Mouse (Mus musculus) ZHBTc4 (cell line): ENCODE results near the gene Arg2.
"Not testable (repeated sequence)": the region's sequence is repeated elsewhere in the genome, so short reads cannot be mapped to it uniquely, and the experiment has no call there.

Experiments used
- DNase-seq: peaks from one replicate; pipeline ENCODE4 v3.0.0-alpha.2; 2011; ENCODE audit warnings: low read depth, low spot score

Arg2 gene

GRCm38 (mm10) chr12:79171269-79171995, 40.9 kb downstream of the Arg2 start:
- peak; percentile 10 for DNase-seq

DNA sequence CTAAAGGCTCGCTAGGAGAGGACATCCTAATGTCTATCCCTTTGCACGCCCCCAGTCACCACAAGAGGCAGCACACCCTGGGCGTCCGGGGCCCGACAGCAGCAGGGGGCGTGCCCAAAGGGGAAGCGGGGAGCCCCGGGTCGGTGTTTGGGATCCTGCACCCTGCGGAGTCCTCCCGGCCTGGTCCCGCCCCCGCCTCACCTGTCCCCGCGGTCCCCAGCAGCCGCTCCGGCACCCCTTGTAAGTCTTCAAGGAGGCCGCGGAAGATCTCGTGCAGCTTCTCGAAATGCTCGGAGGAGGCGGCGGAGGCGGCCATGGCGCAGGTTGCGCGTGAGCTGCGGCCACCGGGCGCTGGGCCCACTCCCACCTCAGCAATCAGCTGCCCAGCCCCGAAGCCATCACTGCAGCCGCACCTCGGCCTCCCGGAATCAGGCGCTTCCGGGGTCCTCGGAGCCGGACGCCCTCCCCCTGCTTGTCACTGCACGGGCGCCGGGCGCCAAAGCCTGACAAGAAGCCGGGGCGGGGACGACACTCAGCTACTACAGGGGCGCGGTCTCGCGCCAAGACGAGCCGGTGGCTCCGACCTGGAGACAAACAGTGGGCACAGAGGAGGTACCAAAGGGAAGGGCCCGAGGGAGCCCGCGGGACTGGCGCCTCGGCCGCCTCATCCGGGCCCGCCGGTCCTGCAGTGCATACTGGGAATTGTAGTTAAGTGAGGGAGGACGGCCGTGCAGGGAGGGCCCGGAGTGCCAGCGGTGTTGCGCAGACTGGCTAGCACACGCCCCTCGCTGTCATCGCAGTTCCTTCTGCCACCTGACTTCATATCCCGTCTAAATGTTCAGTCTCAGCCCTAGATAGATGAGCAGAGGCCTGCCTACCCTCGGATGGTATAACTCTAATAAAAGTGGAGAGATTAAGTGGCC, 41.7 kb downstream of the Arg2 start, which contains the start of gene Vti1b:
Gene Vti1b (minus strand): TSS at position 649 of the 923 bp plus-strand sequence.
- peak; percentile 93 for DNase-seq

GRCm38 (mm10) chr12:79173721-79174120, 43.1 kb downstream of the Arg2 start:
- DNase-seq: no peak

DNA sequence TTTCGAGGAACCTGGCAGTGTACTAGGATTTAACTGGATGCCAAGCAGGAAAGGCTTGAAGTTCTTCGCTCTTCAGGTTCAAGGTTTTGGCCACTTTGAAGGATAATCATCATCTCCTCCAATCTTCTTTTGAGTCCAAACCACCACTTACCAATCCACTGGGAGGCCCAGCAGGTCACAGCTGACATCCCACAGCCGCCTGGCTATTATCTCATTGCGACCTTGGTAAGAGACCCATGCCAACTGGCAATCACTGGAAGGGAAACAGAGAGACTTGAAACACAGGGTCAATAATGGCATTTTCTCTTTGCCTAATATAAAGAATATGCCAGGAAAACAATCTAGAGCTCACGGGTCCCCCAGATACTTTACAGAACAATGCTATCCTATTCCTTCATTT, 45.4 kb downstream of the Arg2 start:
- DNase-seq: no peak

DNA sequence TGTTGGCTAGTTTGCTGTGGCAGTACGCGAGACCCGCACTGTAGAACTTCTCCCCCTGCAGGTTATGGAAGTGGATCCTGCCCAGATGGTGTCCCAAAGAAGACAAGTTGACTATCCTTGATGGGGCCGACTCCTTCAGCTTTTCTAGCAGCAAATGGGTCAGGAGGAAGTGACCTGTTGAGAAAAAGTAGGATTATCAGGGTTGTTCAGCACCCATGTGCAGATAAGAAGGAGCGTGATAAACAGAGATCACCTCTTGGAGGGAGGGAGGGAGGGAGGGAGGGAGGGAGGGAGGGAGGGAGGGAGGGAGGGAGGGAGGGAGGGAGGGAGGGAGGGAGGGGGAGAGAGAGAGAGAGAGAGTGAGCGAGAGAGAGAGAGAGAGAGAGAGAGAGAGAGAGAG, 54.6 kb downstream of the Arg2 start:
- DNase-seq: not testable (repeated sequence)

GRCm38 (mm10) chr12:79190931-79191673, 60.5 kb downstream of the Arg2 start:
- DNase-seq: peak; percentile 86

DNA sequence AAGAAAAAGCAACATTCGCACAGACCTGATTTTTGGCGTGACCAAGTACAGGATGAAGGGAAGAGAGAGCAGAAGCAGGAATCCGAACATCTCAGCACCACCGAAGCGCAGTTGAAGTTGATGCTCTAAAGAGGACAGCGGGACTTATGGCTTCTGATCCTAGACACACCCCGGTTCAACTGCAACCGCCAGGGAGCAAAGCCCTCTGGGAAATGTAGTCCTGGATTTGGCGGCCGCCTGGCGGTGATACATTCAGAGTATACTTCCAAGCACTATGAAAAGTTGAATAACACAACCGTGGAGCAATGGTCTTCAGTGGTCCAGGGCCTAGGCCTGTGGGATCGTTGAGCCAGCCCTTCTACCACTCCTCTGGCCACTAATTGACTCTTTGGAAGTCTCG, 61.1 kb downstream of the Arg2 start:
- peak; percentile 89 for DNase-seq

- no peak for DNase-seq
Measured at GRCm38 (mm10) chr12:79192193-79192592, 61.6 kb downstream of the Arg2 start, which contains the start of gene Rdh11. Gene Rdh11, minus strand, starts transcription at chr12:79192293.

DNA sequence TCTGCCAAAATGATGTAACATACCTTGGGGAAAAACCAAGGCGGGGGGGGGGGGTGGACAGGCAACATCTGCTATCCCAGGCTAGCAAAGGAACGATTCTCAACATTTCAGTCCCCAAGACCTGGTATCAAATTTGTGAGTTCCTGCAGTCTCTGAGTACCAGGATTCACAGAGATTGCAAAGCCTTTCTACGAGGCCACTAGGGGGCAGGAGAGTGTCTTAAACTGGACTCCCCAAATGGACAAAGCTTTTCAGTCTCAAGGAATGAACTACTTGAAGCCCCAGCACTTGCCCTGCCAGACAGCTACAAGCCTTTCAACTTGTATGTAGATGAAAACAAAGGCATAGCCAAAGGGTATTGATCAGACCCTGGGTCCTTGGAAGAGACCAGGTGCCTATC, 62.9 kb downstream of the Arg2 start:
- DNase-seq: peak; percentile 87

DNA sequence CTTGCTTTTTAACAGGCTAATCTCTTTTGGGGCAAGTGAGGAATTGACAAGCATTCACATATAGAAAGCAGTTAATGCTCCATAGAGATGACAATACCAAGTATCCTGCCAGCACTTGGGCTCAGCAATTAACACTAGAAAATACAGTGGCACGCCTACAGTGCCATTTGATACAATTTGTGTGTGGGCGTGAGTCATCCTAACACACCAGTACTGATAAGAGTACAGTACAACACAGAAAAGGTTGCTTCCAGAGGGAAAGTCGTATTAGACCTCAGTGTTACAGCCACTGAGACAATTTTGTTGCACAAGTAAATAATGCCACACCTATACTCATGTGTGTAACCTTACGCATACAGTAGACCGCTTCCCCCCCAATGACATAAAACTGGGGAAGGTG, 66.5 kb downstream of the Arg2 start:
- peak; percentile 12 for DNase-seq

DNA sequence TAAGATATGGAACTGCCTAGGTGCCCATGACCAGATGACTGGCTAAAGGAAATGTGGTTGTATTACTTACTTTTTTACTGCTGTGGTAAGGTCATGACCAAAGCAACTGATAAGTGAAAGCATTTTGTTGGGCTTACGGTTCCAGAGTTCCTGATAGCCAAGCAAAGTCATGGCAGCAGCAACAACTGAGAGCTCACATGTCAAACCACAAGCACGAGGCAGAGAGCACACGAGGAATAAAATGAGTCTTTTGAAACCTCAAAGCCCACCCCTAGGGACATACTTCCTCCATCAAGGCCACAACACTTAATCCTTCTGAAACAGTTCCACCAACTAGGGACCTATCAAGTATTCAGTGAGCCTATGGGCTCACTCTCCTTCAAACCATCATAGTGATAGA, 71.3 kb downstream of the Arg2 start:
- DNase-seq: no peak
